In the genomic region with DNA sequence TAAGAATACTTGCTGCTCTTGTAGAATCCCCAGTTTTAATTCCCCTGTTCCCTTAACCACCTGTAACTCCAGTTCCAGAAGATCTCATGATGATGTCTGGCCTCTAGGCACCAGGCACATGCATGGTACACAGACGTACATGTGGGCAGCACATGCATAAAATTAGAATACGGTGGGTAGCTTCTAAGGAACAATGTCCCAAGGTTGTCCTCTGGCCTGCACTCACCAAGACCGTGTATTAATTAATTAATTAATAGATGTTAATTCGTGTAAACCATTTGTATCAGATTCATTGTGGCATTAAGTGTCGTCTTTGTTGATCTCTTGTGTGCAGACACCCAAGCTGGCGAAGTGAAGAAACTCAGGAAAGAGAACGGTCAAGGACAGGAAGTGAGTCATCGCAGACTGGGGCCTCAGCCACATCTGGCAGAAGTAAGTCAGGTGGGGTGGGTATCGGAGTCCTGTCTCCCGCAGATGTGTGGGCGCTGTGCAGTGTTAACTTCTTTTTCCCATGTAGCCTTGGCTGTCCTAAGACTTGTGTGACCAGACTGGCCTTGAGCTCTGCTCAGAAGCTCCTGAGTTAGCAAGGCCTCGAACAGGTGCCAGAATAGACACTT, we compare ENCODE assay signal across 14 mouse cellular contexts. TPM values are rescaled to one million over a fixed set of nuclear protein-coding genes. Genes with fewer than 3 reads are reported as not detected.
DNase-seq lines count a peak whose midpoint lies in the region; ATAC-seq lines count a peak whose summit lies in the region.
"Had no signal": no experiment of that assay in that cellular context is flagged by ENCODE, and none has a peak within 500 bp of the region (broad histone marks: within the 10 kb centered on the region; RNA-seq: fewer than 3 reads in every experiment).

No protein-coding gene starts in this region.

- H3K4me3 ChIP-seq in liver, embryonic 16.5 days (ENCODE audit: low read depth, low read length) = no peak overlapping the region
- H3K4me3 ChIP-seq: liver, embryonic 13.5 days; megakaryocyte, embryonic 14.5 days; neural tube, embryonic 12.5 days had no signal

- peak; percentile 94 for DNase-seq in heart, adult 11 months
- DNase-seq in heart, postnatal 14 days = no peak
- peak; percentile 35 for DNase-seq in CD4-positive, CD25-positive, alpha-beta regulatory T cell, adult 2 months (ENCODE audit: low read depth, low spot score)
- peak; percentile 77 for DNase-seq in adrenal gland, postnatal 14 days
- DNase-seq in thymus, postnatal 0 days (ENCODE audit: low spot score) = no peak
- DNase-seq in layer of hippocampus, postnatal 10 days (ENCODE audit: low spot score in 2 of 2) = no peak
- DNase-seq in kidney, adult 18-20 months = no peak
- DNase-seq: B cell, adult 2 months; liver, embryonic 13.5 days; thymus, postnatal 36 days had no signal

- H3K27ac ChIP-seq in liver, embryonic 16.5 days (ENCODE audit: low read length) = no peak overlapping the region
- H3K27ac ChIP-seq: kidney, postnatal 0 days; liver, embryonic 13.5 days; neural tube, embryonic 12.5 days had no signal

- 52% methylated on average over 12 of the region's 12 CpGs for WGBS in liver, embryonic 16.5 days (ENCODE audit: insufficient replicate concordance)

- peak; percentile 24; the same call in 1 of the 2 replicates for ATAC-seq in liver, embryonic 16.5 days (ENCODE audit: low read depth)

- no peaks in the 10 kb centered on the region for H3K4me1 ChIP-seq in liver, embryonic 16.5 days (ENCODE audit: control insufficient read depth, low read depth, low read length)
- H3K4me1 ChIP-seq: neural tube, embryonic 12.5 days had no signal

- H3K9ac ChIP-seq in liver, embryonic 16.5 days (ENCODE audit: low read depth, low read length) = no peak overlapping the region
- H3K9ac ChIP-seq: liver, embryonic 13.5 days; neural tube, embryonic 12.5 days had no signal

- intact Hi-C loops in heart, postnatal 14 days (cut with DNase I) = loop anchor here (5.0 kb wide), 1 partner anchor 131 kb away; no protein-coding TSS in a partner anchor

- peaks cover 88% of the 10 kb centered on the region for H3K36me3 ChIP-seq in liver, embryonic 16.5 days (ENCODE audit: control insufficient read depth, insufficient read depth)

- no peak overlapping the region for H3K4me2 ChIP-seq in liver, embryonic 16.5 days (ENCODE audit: low read depth, low read length)
- H3K4me2 ChIP-seq: liver, embryonic 13.5 days; neural tube, embryonic 12.5 days had no signal

- H3K27me3 ChIP-seq in liver, embryonic 16.5 days (ENCODE audit: control insufficient read depth, insufficient read depth, low read depth, low read length) = no peaks in the 10 kb centered on the region
- H3K27me3 ChIP-seq: liver, embryonic 13.5 days; megakaryocyte, embryonic 14.5 days; neural tube, embryonic 12.5 days had no signal

- H3K9me3 ChIP-seq in liver, embryonic 16.5 days (replicated peaks; ENCODE audit: control insufficient read depth, low read length) = no peaks in the 10 kb centered on the region
- H3K9me3 ChIP-seq: liver, embryonic 13.5 days; megakaryocyte, embryonic 14.5 days; neural tube, embryonic 12.5 days had no signal

RNA-seq across cellular contexts. Expression of gene Tns2, which starts 9.0 kb away (rescaled TPM):
- 100 to 1,000 TPM; 119 to 121 TPM for total RNA-seq in heart, postnatal 14 days (2021)
- total RNA-seq in adrenal gland, postnatal 14 days (2021) = 83.0 and 121 TPM in 2 replicates
- polyA plus RNA-seq in liver, embryonic 16.5 days (2015; fragmentation: Nextera tagmentation; extraction: Ambion mirVana) = 6.2 and 6.8 TPM in 2 replicates
- polyA plus RNA-seq in thymus, postnatal 0 days (2015; fragmentation: Nextera tagmentation; extraction: Ambion mirVana) = 4.4 and 5.2 TPM in 2 replicates
- total RNA-seq in layer of hippocampus, postnatal 10 days (2021) = 10 to 100 TPM; 13.4 to 16.8 TPM

RNA-seq across cellular contexts. Expression of gene Eif4b, which starts 17.6 kb away (rescaled TPM):
- 100 to 1,000 TPM; 130 to 147 TPM for total RNA-seq in heart, postnatal 14 days (2021)
- 224 and 250 TPM in 2 replicates for total RNA-seq in adrenal gland, postnatal 14 days (2021)
- polyA plus RNA-seq in liver, embryonic 16.5 days (2015; fragmentation: Nextera tagmentation; extraction: Ambion mirVana) = 42.7 and 43.6 TPM in 2 replicates
- 93.3 and 103 TPM in 2 replicates for polyA plus RNA-seq in thymus, postnatal 0 days (2015; fragmentation: Nextera tagmentation; extraction: Ambion mirVana)
- total RNA-seq in layer of hippocampus, postnatal 10 days (2021) = 100 to 1,000 TPM; 178 to 181 TPM

RNA-seq across cellular contexts. Expression of gene Spryd3, which starts 44.9 kb away (rescaled TPM):
- 10 to 100 TPM; 14.0 to 17.5 TPM for total RNA-seq in heart, postnatal 14 days (2021)
- total RNA-seq in adrenal gland, postnatal 14 days (2021) = 23.3 and 30.8 TPM in 2 replicates
- polyA plus RNA-seq in liver, embryonic 16.5 days (2015; fragmentation: Nextera tagmentation; extraction: Ambion mirVana) = 13.0 and 14.3 TPM in 2 replicates
- 19.1 and 19.9 TPM in 2 replicates for polyA plus RNA-seq in thymus, postnatal 0 days (2015; fragmentation: Nextera tagmentation; extraction: Ambion mirVana)
- 100 to 1,000 TPM; 148 to 163 TPM for total RNA-seq in layer of hippocampus, postnatal 10 days (2021)

RNA-seq across cellular contexts. Expression of gene Igfbp6, which starts 53.0 kb away (rescaled TPM):
- 10 to 100 TPM; 42.0 to 51.8 TPM for total RNA-seq in heart, postnatal 14 days (2021)
- 45.7 and 48.0 TPM in 2 replicates for total RNA-seq in adrenal gland, postnatal 14 days (2021)
- 1.5 and 2.4 TPM in 2 replicates for polyA plus RNA-seq in liver, embryonic 16.5 days (2015; fragmentation: Nextera tagmentation; extraction: Ambion mirVana)
- polyA plus RNA-seq in thymus, postnatal 0 days (2015; fragmentation: Nextera tagmentation; extraction: Ambion mirVana) = 6.8 and 7.5 TPM in 2 replicates
- total RNA-seq in layer of hippocampus, postnatal 10 days (2021) = 1 to 10 TPM; 2.3 to 3.1 TPM

RNA-seq across cellular contexts. Expression of gene Soat2, which starts 59.2 kb away (rescaled TPM):
- under 1 TPM in 1 of 2 experiments, not detected in 1; 0.17 TPM for total RNA-seq in heart, postnatal 14 days (2021)
- 0.26 and 4.7 TPM in 2 replicates for total RNA-seq in adrenal gland, postnatal 14 days (2021)
- 33.6 and 34.4 TPM in 2 replicates for polyA plus RNA-seq in liver, embryonic 16.5 days (2015; fragmentation: Nextera tagmentation; extraction: Ambion mirVana)
- polyA plus RNA-seq in thymus, postnatal 0 days (2015; fragmentation: Nextera tagmentation; extraction: Ambion mirVana) = 1.0 and 1.1 TPM in 2 replicates
- not detected for total RNA-seq in layer of hippocampus, postnatal 10 days (2021)

Comparison
In these comparisons a context has a peak if more than half of its experiments do, and no peak if none do; other contexts are left out.
1. DNase-seq: peak in heart, adult 11 months (single experiment), CD4-positive, CD25-positive, alpha-beta regulatory T cell, adult 2 months (single experiment) and adrenal gland, postnatal 14 days (single experiment); none in heart, postnatal 14 days (0 of 2), thymus, postnatal 0 days (single experiment), layer of hippocampus, postnatal 10 days (0 of 2) and kidney, adult 18-20 months (single experiment).